Mouse (Mus musculus): ENCODE data around the gene Gatb. TPM values are rescaled to one million over a fixed set of nuclear protein-coding genes. Genes with fewer than 3 reads are reported as not detected.

Gene Gatb
- total RNA-seq, 2 experiments from 2014 or later, result 28.1 to 30.8 TPM

DNA sequence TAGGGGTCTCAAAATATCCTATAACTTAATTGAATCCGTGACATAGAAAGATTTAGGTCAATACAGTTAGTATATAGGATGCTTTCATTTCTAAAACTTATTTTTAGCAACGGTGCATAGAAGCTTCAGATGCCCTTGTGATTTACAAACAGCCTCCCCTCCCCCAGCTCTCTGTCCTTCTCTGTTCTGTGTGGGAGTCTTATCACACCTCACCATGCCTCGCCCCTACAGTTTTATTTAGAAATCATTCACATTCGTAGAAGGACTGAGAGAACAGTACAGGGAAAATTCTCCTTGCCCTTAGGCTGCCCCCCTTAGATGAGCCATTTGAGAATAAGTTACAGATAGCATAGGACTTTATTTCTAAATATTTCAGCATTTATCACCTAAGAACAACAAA is 18.1 kb downstream of the Gatb start:
- no peak for DNase-seq
- intact Hi-C loops (cut with DNase I), result no loop called here

DNA sequence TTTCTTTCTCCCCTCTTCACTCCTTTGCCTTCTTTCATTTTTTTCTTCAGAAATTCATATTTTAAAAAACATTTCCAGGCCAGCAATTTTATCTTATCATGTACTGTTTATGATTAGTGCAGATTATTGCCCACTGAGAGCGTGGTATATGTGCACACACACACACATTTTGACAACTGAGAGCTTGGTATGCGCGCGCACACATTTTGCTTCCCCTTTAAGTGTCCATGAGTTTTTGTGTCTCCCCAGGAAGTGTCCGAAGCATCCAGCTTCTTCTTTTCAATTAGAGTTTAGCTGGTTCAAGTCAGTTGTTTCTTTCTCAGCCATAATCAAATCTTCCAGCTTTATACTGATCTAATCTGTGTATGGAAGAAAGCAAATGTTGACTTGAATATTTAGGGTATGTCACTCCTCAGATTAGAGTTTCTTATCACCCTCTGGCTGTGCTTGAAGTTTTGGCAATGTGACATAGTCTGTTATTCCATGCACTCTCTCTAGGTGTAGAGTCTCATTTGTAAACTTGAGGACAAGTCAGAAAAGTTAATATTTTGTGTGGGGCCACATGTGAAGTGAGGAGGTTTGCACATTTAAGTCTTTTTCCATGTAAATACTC is 18.8 kb downstream of the Gatb start:
- intact Hi-C loops (cut with DNase I), result no loop called here
- no peak for DNase-seq

DNA sequence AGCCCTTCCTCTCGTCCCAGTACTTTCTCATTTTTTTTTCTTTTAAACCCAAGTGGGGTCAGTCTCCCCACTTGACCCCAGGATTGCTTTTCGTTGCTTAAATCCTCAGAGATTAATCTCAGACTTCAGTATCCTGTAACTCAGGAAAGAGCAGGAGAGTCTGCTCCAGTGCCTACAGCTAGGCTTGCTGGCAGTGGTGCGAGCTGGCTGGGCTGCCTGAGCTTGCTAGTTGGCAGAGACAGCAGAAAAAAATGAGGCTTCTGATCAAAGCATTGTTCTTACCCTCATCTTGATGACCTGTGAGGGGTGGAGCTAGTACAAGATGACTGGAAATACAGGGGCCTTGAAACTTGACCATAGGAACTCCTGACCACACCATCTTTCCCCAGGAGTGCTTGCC is 20.5 kb downstream of the Gatb start:
- DNase-seq, result no peak
- intact Hi-C loops (cut with DNase I), result no loop called here

DNA sequence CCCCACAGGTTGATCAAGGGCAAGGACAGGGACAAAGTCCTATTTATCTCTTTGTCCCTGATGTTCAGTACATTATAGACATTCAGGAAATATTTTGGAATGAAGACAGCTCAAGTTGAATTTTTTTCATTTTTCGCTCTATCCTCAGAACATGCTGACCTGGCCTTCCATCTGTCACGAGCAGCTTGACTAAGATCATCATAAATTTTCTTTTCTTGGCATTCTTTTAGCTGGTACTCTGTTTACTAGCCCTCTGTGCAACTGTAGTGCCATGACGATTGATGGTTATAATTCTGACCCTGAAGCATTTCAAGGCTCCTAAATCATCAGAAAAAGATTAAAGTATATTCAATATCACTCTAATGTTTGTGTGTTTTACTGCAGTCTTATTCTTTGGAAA is 25.6 kb downstream of the Gatb start:
- intact Hi-C loops (cut with DNase I), result no loop called here

GRCm38 (mm10) chr3:85601841-85602305 is 28.0 kb downstream of the Gatb start:
- no peak for DNase-seq
- intact Hi-C loops (cut with DNase I), result no loop called here

More for the DNA sequence above, 25.6 kb downstream of the Gatb start:
- no peak for DNase-seq

DNA sequence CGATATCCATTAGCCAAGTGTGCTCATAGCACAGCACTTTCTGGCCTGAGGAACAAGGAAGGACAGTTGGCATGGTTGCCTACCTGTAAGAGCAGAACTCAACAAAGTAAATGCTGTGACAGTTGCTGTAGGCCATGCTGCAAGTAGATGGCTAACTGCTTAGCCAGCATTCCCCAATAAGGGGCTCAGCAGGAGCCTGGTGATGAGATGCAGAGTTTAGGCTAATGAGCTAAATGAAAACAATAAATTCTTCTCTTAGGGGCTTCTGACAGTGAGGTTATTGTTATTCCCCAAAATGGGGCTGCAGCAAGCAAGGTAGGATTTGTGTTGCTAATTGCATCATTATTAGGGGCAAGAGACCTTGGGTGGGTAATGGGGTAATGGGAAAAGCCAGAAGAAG is 29.9 kb downstream of the Gatb start:
- intact Hi-C loops (cut with DNase I), result no loop called here
- no peak for DNase-seq

DNA sequence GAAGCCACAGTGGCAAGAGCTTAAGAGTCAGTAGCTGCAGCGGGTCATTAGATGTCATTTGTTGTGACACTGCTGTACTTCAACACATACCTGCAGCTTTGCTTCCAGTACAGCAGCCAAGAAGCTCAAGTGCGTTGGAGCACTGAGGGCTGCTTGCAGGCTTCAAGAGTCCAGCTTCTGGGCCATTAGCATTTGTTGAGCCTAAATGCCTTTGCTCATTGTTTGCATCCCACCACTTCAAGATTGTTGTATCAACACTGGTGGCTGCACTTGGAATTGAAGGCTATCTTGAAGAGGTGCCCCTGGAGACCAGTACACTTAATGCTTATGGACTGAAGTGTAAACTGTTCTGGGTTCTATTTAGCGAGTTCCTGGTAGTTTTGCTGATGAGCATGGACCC is 33.0 kb downstream of the Gatb start:
- DNase-seq, result no peak
- intact Hi-C loops (cut with DNase I), result no loop called here

DNA sequence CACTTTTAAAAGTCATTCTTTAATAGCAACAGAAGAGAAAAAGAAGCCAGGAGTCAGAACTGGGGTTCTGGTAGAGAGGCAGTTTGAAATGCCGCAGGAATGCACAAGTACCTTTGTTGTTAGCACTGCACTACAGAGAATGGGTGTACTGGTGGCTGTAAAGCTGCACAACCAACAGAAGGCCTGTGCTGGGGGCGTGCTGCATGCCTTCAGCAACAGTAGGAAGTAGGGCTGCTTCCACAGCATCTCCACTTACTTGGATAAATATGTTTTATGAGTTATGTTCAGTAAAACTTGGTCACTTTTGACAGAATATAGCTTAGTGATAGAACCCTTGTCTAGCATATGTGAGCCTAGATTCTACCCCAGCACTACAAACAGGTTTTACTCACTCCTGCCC is 33.8 kb downstream of the Gatb start:
- DNase-seq, result no peak
- intact Hi-C loops (cut with DNase I), result no loop called here

DNA sequence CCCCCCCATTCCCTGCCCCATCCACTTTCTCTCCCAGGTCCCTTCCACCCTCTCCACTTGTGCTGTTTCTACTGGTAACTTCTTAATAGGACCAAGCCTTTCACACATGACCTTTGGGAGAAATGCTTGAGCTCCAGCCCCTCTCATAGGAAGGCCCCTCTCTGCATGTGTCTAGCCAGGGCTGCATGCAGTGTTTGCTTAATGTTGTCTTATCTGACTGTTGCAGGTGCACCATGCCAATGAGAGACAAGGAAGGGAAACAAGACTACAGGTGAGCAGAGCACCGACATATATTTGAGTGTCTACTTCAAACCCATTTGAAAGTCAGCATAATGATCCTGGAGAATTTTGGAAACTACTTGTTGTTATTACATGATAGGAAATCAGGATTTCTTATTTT is 42.5 kb downstream of the Gatb start:
- intact Hi-C loops (cut with DNase I), result no loop called here
- DNase-seq, result no peak

DNA sequence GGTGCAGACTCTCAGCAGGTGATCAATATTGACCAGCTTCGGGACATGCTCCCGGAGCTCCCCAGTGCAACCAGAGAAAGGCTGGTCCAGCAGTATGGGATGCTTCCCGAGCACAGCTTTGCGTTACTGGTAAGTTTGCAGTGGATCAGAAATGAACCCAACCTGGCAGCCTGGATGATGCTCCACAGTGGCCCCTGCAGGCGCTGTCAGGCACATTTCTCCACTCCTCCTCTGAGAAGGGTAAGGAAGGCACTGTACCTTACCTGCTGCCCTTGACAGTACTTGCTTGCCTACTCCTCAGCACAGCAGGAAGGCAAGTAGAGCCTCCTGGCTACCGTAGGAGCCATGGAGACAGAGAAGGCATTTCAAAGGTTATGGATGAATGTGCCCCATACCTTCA is 45.0 kb downstream of the Gatb start:
- intact Hi-C loops (cut with DNase I), result no loop called here
- no peak for DNase-seq

DNA sequence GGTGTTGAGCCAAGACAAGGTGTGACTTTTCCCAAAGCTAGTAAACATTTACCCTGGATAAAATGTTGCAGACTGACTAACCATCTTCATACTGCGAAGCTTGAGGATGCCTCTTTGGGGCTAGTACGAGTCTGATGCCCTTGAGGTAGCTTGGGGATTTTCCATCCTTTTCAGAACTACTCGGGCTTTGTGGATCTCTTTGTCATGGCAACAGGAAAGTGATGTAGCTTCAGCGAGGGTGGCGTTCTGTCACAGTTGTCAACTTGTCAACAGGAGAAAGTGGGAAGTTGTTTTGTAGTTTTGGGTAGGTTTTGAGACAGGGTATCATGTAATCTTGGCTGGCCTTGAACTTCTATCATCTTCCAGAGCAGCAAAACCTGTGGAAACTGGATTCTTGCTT is 45.4 kb downstream of the Gatb start:
- DNase-seq, result no peak
- intact Hi-C loops (cut with DNase I), result no loop called here

DNA sequence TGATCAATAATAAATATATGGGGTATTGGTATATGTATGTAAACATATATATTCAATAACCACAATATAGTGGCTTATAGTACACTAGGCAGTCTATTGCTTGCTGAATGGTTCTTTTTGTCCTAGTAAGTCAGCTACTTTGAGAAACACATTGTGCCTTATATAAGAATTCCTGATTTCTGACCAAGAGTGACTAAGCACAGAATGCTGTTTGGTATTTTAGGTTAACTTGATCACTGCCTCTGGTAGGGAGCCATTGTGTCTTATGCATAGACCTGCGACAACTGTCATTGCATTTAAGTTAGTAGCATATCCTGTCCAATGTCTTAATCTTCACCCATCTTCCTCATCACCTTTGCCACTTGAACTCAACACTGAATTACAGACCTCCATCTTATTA is 45.8 kb downstream of the Gatb start:
- intact Hi-C loops (cut with DNase I), result no loop called here

GRCm38 (mm10) chr3:85629895-85630510 is 56.1 kb downstream of the Gatb start:
- intact Hi-C loops (cut with DNase I), result no loop called here
- DNase-seq, result no peak

More for the DNA sequence above, 45.8 kb downstream of the Gatb start:
- no peak for DNase-seq

DNA sequence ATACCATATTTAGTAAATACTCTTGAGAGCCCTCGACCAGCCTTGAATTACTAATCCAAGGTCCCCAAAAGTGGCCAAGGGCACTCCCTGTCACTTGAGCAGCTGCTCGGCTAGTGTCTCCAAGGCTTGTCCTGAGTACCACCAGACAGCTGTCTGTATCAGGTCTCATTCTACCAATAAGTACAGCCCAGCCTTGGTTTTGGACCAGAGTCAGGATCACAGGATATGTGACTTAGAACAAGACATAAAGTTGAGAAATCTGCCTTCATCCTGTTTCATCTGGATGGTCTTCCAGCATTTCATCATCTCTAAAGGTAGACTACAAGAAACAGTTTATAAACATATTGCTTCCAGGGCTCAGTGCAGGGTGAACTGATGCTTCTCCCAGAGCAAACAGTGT is 59.8 kb downstream of the Gatb start:
- intact Hi-C loops (cut with DNase I), result no loop called here
- no peak for DNase-seq

GRCm38 (mm10) chr3:85634389-85635125 is 60.6 kb downstream of the Gatb start:
- no peak for DNase-seq
- intact Hi-C loops (cut with DNase I), result no loop called here

GRCm38 (mm10) chr3:85635126-85635419 is 61.2 kb downstream of the Gatb start:
- intact Hi-C loops (cut with DNase I), result no loop called here
- DNase-seq, result no peak

DNA sequence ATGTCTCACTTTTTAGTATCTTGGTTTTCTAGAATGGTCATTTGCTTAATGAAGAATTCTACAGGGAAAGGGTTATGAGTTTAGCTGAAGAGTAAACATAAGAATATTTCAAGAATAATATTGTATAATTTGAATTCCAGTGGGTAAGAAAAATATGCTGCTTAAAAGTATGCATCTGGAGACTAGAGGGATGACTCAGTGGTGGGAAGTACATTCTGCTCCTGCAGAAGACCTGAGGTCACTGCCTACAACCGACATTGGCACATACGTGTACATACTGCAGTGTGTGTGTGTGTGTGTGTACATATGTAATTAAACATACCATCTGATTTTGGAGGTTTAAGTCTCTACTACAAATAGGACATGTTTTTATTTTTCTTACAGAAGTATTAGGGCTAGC is 61.7 kb downstream of the Gatb start:
- intact Hi-C loops (cut with DNase I), result no loop called here
- no peak for DNase-seq

DNA sequence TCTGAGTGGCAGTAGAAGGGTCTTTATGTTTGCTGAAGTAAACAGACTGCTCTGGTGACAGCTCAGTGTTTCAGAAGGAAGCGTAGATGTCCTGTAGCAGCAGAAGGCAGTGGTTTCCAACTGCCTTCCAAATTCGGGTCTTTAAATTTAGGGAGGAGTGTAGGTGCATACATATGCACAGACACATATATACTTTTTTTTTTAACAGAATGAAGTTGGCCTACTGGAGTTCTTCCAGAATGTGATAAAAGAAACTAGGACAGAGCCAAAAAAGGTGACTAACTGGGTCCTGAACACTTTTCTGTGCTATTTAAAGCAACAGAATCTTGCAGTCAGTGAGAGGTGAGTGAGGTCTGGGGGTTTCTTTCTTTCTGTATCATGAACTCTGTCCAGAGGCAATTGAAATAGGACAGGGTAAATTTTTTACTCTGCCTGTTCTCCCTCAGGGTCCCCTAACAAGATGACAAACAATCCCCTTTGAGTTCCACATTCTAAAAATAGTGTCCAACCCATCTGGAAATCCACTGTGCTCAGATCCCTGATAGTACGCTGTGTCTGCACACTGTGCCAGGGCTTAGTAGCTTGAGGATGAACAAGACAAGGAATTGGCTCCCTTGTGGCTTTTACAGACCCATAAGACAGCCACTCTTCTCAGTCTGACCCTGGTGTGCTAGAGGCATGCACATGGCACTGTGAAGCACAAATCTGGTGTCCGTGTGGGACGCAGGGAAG is 63.0 kb downstream of the Gatb start:
- peak in 1 of 2 experiments; percentile 3 for DNase-seq
- intact Hi-C loops (cut with DNase I), result no loop called here

DNA sequence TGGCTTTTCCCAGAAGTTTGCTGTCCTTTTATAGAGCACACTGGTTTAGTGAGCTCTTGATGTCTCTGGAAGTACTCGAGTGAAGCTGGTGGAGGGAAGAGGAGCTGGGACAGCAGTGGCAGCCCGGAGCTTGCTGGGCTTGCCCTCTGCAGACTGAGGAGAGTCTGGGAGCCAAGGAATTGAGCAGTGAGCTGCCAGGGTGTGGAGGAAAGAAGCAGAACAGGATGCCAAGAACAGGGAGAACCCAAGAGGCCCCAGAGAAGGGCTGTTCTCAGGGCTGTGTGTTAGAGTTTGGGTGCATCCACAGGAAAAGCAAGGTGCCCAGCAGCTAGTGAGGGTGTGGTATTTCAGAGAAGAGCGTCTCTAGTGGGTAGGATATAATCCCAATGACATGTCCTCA is 67.8 kb downstream of the Gatb start:
- intact Hi-C loops (cut with DNase I), result no loop called here
- no peak for DNase-seq

DNA sequence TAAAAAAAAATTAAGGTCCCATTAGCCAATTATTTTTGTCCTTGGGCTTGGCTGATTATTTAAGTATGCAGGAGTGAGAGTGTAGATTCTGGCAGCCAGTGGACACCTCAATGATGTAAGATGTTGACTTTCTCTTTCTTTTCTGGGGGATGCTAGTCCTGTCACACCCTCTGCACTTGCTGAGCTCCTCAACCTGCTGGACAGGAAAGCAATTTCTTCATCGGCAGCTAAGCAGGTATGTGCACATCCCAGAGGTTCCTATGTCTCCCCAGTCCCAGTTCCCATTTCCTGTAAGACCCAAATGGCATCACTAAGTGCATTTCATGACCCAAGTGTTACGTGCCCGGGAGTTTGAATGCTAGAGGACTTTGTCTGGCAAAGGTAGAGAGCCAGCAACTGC is 70.9 kb downstream of the Gatb start:
- intact Hi-C loops (cut with DNase I), result no loop called here
- no peak for DNase-seq

- no peak for DNase-seq
- intact Hi-C loops (cut with DNase I), result no loop called here
Measured at GRCm38 (mm10) chr3:85645517-85646004, 71.6 kb downstream of the Gatb start.
